Comparison of ENCODE assay signal across 8 mouse cellular contexts in genomic region chr8:105263244-105263912, GRCm38 (mm10). TPM values are rescaled to one million over a fixed set of nuclear protein-coding genes. Genes with fewer than 3 reads are reported as not detected.
DNase-seq lines count a peak whose midpoint lies in the region; ATAC-seq and TF ChIP-seq lines count a peak whose summit lies in the region.

No protein-coding gene starts in this region.

- H3K27me3 ChIP-seq in erythroblast, embryonic 14.5 days (ENCODE audit: control insufficient read depth) = peaks cover 91% of the 10 kb centered on the region
- H3K27me3 ChIP-seq in lung, embryonic 15.5 days = peaks cover 57% of the 10 kb centered on the region
- H3K27me3 ChIP-seq in embryonic facial prominence, embryonic 14.5 days (replicated peaks; ENCODE audit: control insufficient read depth, insufficient read depth, low read length) = peaks cover 68% of the 10 kb centered on the region
- peaks cover 31% of the 10 kb centered on the region for H3K27me3 ChIP-seq in liver, postnatal 0 days (ENCODE audit: insufficient read depth, low read length)

- no peak overlapping the region for H3K27ac ChIP-seq in lung, embryonic 15.5 days
- H3K27ac ChIP-seq in embryonic facial prominence, embryonic 14.5 days (replicated peaks; ENCODE audit: low read depth, low read length) = no peak overlapping the region
- H3K27ac ChIP-seq in liver, postnatal 0 days (ENCODE audit: low read depth) = no peak overlapping the region

- H3K9me3 ChIP-seq in erythroblast, embryonic 14.5 days (ENCODE audit: control insufficient read depth, low read length) = peaks cover 15% of the 10 kb centered on the region
- no peaks in the 10 kb centered on the region for H3K9me3 ChIP-seq in lung, embryonic 15.5 days
- H3K9me3 ChIP-seq in embryonic facial prominence, embryonic 14.5 days (ENCODE audit: control insufficient read depth, low read length) = peaks cover 8% of the 10 kb centered on the region; the same call in 1 of the 2 replicates
- H3K9me3 ChIP-seq in liver, postnatal 0 days (ENCODE audit: low read length) = no peaks in the 10 kb centered on the region

- no peak for DNase-seq in lung, postnatal 10 days
- no peak for DNase-seq in embryonic facial prominence, embryonic 14.5 days (ENCODE audit: low spot score)
- no peak for DNase-seq in liver, postnatal 0 days
- DNase-seq in frontal cortex, postnatal 25 days (ENCODE audit: low spot score in 2 of 2) = no peak
- DNase-seq in gastrocnemius, postnatal 36 days = no peak

- no peak for ATAC-seq in erythroblast, adult 5-6 weeks (replicated peaks; ENCODE audit: low FRiP score, poor library complexity, severe bottlenecking)
- ATAC-seq in lung, embryonic 15.5 days (ENCODE audit: borderline replicate concordance, extremely low read depth, low FRiP score, low TSS enrichment) = no peak
- ATAC-seq in embryonic facial prominence, embryonic 14.5 days (ENCODE audit: low read depth) = no peak
- ATAC-seq in liver, postnatal 0 days = no peak

- H3K36me3 ChIP-seq in erythroblast, embryonic 14.5 days (ENCODE audit: control insufficient read depth) = peaks cover 7% of the 10 kb centered on the region
- no peaks in the 10 kb centered on the region for H3K36me3 ChIP-seq in lung, embryonic 15.5 days
- no peaks in the 10 kb centered on the region for H3K36me3 ChIP-seq in embryonic facial prominence, embryonic 14.5 days (ENCODE audit: control insufficient read depth, insufficient read depth, low read length)
- H3K36me3 ChIP-seq in liver, postnatal 0 days (replicated peaks; ENCODE audit: insufficient read depth, low read length) = no peaks in the 10 kb centered on the region

- no peak overlapping the region for H3K9ac ChIP-seq in lung, embryonic 15.5 days
- H3K9ac ChIP-seq in embryonic facial prominence, embryonic 14.5 days (ENCODE audit: low read depth, low read length) = no peak overlapping the region
- H3K9ac ChIP-seq in liver, postnatal 0 days (replicated peaks) = peak overlapping the region; percentile 78

- TF ChIP-seq CTCF in liver, postnatal 0 days (IDR thresholded peaks at IDR 0.05; ENCODE audit: low read depth) = no peak; the same call in 1 of the 2 replicates

- intact Hi-C loops in gastrocnemius, postnatal 36 days (cut with DNase I) = loop anchor here (5.0 kb wide), 1 partner anchor 91 kb away; the partner anchor contains the start of gene Cbfb

- WGBS in lung, embryonic 15.5 days = 41% methylated on average over 16 of the region's 16 CpGs
- WGBS in embryonic facial prominence, embryonic 14.5 days = 41% methylated on average over 16 of the region's 16 CpGs
- 44% methylated on average over 16 of the region's 16 CpGs for WGBS in liver, postnatal 0 days (ENCODE audit: insufficient replicate concordance)

- H3K4me3 ChIP-seq in erythroblast, embryonic 14.5 days (replicated peaks) = peak overlapping the region; percentile 77
- peak overlapping the region; percentile 73 for H3K4me3 ChIP-seq in lung, embryonic 15.5 days
- peak overlapping the region; percentile 72 for H3K4me3 ChIP-seq in embryonic facial prominence, embryonic 14.5 days (ENCODE audit: low read depth, low read length)
- peak overlapping the region; percentile 83 for H3K4me3 ChIP-seq in liver, postnatal 0 days (ENCODE audit: low read depth, low read length)

- TF ChIP-seq EP300 in liver, postnatal 0 days (IDR thresholded peaks at IDR 0.05; ENCODE audit: low read depth) = no peak

- H3K4me1 ChIP-seq in erythroblast, embryonic 14.5 days (ENCODE audit: control insufficient read depth) = peaks cover 58% of the 10 kb centered on the region
- peaks cover 48% of the 10 kb centered on the region for H3K4me1 ChIP-seq in lung, embryonic 15.5 days
- peaks cover 11% of the 10 kb centered on the region for H3K4me1 ChIP-seq in embryonic facial prominence, embryonic 14.5 days (ENCODE audit: control insufficient read depth, insufficient read depth, low read length)
- peaks cover 44% of the 10 kb centered on the region for H3K4me1 ChIP-seq in liver, postnatal 0 days (ENCODE audit: insufficient read depth)

- peak overlapping the region; percentile 93 for H3K4me2 ChIP-seq in lung, embryonic 15.5 days
- H3K4me2 ChIP-seq in embryonic facial prominence, embryonic 14.5 days (ENCODE audit: low read depth, low read length) = peak overlapping the region; percentile 91
- peak overlapping the region; percentile 100 for H3K4me2 ChIP-seq in liver, postnatal 0 days (ENCODE audit: low read depth, low read length)

RNA-seq across cellular contexts. Expression of gene Tradd, which starts 1.0 kb away (rescaled TPM):
- polyA plus RNA-seq in erythroblast, embryonic 14.5 days (2012) = 1.7 and 2.0 TPM in 2 replicates
- total RNA-seq in erythroblast, adult 5-6 weeks (2015; ENCODE audit: low replicate concordance) = 2.3 and 3.5 TPM in 2 replicates
- 3.6 and 5.9 TPM in 2 replicates for total RNA-seq in erythroblast, adult 5-6 weeks (2017; ENCODE audit: low replicate concordance)
- polyA plus RNA-seq in lung, embryonic 15.5 days (2015; fragmentation: Nextera tagmentation; extraction: Ambion mirVana) = 29.8 and 33.6 TPM in 2 replicates
- polyA plus RNA-seq in embryonic facial prominence, embryonic 14.5 days (2014; fragmentation: Nextera tagmentation; extraction: Ambion mirVana) = 21.1 and 23.3 TPM in 2 replicates
- polyA plus RNA-seq in liver, postnatal 0 days (2015; fragmentation: Nextera tagmentation; extraction: Ambion mirVana) = 14.3 and 15.1 TPM in 2 replicates
- 1 to 10 TPM; 2.8 to 3.7 TPM for total RNA-seq in gastrocnemius, postnatal 36 days (2021)

RNA-seq across cellular contexts. Expression of gene Fbxl8, which starts 1.1 kb away (rescaled TPM):
- 0.10 and 0.27 TPM in 2 replicates for polyA plus RNA-seq in erythroblast, embryonic 14.5 days (2012)
- total RNA-seq in erythroblast, adult 5-6 weeks (2015; ENCODE audit: low replicate concordance) = 1.3 and 3.5 TPM in 2 replicates
- 0.28 and 0.94 TPM in 2 replicates for total RNA-seq in erythroblast, adult 5-6 weeks (2017; ENCODE audit: low replicate concordance)
- 4.8 and 4.9 TPM in 2 replicates for polyA plus RNA-seq in lung, embryonic 15.5 days (2015; fragmentation: Nextera tagmentation; extraction: Ambion mirVana)
- 2.9 and 3.2 TPM in 2 replicates for polyA plus RNA-seq in embryonic facial prominence, embryonic 14.5 days (2014; fragmentation: Nextera tagmentation; extraction: Ambion mirVana)
- 0.95 and 1.2 TPM in 2 replicates for polyA plus RNA-seq in liver, postnatal 0 days (2015; fragmentation: Nextera tagmentation; extraction: Ambion mirVana)
- 1 to 10 TPM in 1 of 2 experiments, under 1 TPM in 1; 0.87 to 1.3 TPM for total RNA-seq in gastrocnemius, postnatal 36 days (2021)

RNA-seq across cellular contexts. Expression of gene Hsf4, which starts 6.2 kb away (rescaled TPM):
- polyA plus RNA-seq in erythroblast, embryonic 14.5 days (2012) = not detected in 2 replicates
- not detected in 2 replicates for total RNA-seq in erythroblast, adult 5-6 weeks (2015; ENCODE audit: low replicate concordance)
- not detected in 2 replicates for total RNA-seq in erythroblast, adult 5-6 weeks (2017; ENCODE audit: low replicate concordance)
- 0.61 and 0.69 TPM in 2 replicates for polyA plus RNA-seq in lung, embryonic 15.5 days (2015; fragmentation: Nextera tagmentation; extraction: Ambion mirVana)
- 0.38 and 0.49 TPM in 2 replicates for polyA plus RNA-seq in embryonic facial prominence, embryonic 14.5 days (2014; fragmentation: Nextera tagmentation; extraction: Ambion mirVana)
- not detected in 2 replicates for polyA plus RNA-seq in liver, postnatal 0 days (2015; fragmentation: Nextera tagmentation; extraction: Ambion mirVana)
- 1 to 10 TPM; 4.6 to 5.6 TPM for total RNA-seq in gastrocnemius, postnatal 36 days (2021)

RNA-seq across cellular contexts. Expression of gene B3gnt9, which starts 8.4 kb away (rescaled TPM):
- polyA plus RNA-seq in erythroblast, embryonic 14.5 days (2012) = 0.74 and 1.0 TPM in 2 replicates
- total RNA-seq in erythroblast, adult 5-6 weeks (2015; ENCODE audit: low replicate concordance) = not detected in 2 replicates
- total RNA-seq in erythroblast, adult 5-6 weeks (2017; ENCODE audit: low replicate concordance) = 0.09 TPM in 1 of 2 replicates, not detected in the other
- polyA plus RNA-seq in lung, embryonic 15.5 days (2015; fragmentation: Nextera tagmentation; extraction: Ambion mirVana) = 23.4 and 26.0 TPM in 2 replicates
- polyA plus RNA-seq in embryonic facial prominence, embryonic 14.5 days (2014; fragmentation: Nextera tagmentation; extraction: Ambion mirVana) = 37.0 and 42.8 TPM in 2 replicates
- 1.6 and 2.0 TPM in 2 replicates for polyA plus RNA-seq in liver, postnatal 0 days (2015; fragmentation: Nextera tagmentation; extraction: Ambion mirVana)
- total RNA-seq in gastrocnemius, postnatal 36 days (2021) = 1 to 10 TPM; 2.0 to 2.2 TPM

RNA-seq across cellular contexts. Expression of gene Nol3, which starts 12.6 kb away (rescaled TPM):
- not detected in 2 replicates for polyA plus RNA-seq in erythroblast, embryonic 14.5 days (2012)
- not detected in 2 replicates for total RNA-seq in erythroblast, adult 5-6 weeks (2015; ENCODE audit: low replicate concordance)
- not detected in 2 replicates for total RNA-seq in erythroblast, adult 5-6 weeks (2017; ENCODE audit: low replicate concordance)
- polyA plus RNA-seq in lung, embryonic 15.5 days (2015; fragmentation: Nextera tagmentation; extraction: Ambion mirVana) = 1.5 and 1.7 TPM in 2 replicates
- polyA plus RNA-seq in embryonic facial prominence, embryonic 14.5 days (2014; fragmentation: Nextera tagmentation; extraction: Ambion mirVana) = 5.3 and 5.4 TPM in 2 replicates
- 0.05 and 0.24 TPM in 2 replicates for polyA plus RNA-seq in liver, postnatal 0 days (2015; fragmentation: Nextera tagmentation; extraction: Ambion mirVana)
- total RNA-seq in gastrocnemius, postnatal 36 days (2021) = 10 to 100 TPM; 23.9 to 26.0 TPM
